Mouse (Mus musculus) hindbrain, embryonic 13.5 days (tissue): ENCODE measurements at regions not wholly inside any gene's neighbourhood (a gene's known extent, or its start where the extent isn't known, plus 50 kb on each side); places are given as distances from the start of the nearest gene placed in this dataset.

Source experiments
- ATAC-seq: fragments of 200-750 bp; cut with Nextera tagmentation; 2 replicates; pipeline ENCODE4 v1.8.0; 2017; ENCODE audit warnings: moderate TSS enrichment; ENCODE audit not compliant: low FRiP score
- H3K27ac ChIP-seq: fragments of 300-500 bp; sonication (generic); 2 replicates; pipeline ENCODE4 v1.5.1; 2015; ENCODE audit warnings: inconsistent platforms, mild to moderate bottlenecking, moderate library complexity
- H3K27me3 ChIP-seq: fragments of 300-500 bp; sonication (generic); 2 replicates; pipeline ENCODE4 v1.6.1; 2015; ENCODE audit warnings: mild to moderate bottlenecking, inconsistent platforms
- H3K36me3 ChIP-seq: fragments of 300-500 bp; sonication (generic); 2 replicates; pipeline ENCODE4 v1.6.1; 2015; ENCODE audit warnings: mild to moderate bottlenecking, inconsistent platforms
- H3K4me1 ChIP-seq: fragments of 300-500 bp; sonication (generic); replicated peaks from 2 replicates; pipeline ENCODE4 v1.6.1; 2015; ENCODE audit warnings: inconsistent platforms
- H3K4me2 ChIP-seq: fragments of 300-500 bp; sonication (generic); 2 replicates; pipeline ENCODE4 v1.6.1; 2015; ENCODE audit warnings: inconsistent platforms, mild to moderate bottlenecking, moderate library complexity
- H3K4me3 ChIP-seq: fragments of 300-500 bp; sonication (generic); 2 replicates; pipeline ENCODE4 v1.5.1; 2015; ENCODE audit warnings: mild to moderate bottlenecking, inconsistent platforms
- H3K9ac ChIP-seq: fragments of 300-500 bp; sonication (generic); 2 replicates; pipeline ENCODE4 v1.6.1; 2015; ENCODE audit warnings: mild to moderate bottlenecking, inconsistent platforms
- H3K9me3 ChIP-seq: fragments of 300-500 bp; sonication (generic); 2 replicates; pipeline ENCODE4 v1.6.1; 2016; ENCODE audit warnings: inconsistent platforms
- WGBS: fragments of 180-500 bp; shearing (Covaris S2); methylation state at CpG from one replicate; pipeline ENCODE4 v1.1.7; 2015; 5-methylcytosine and 5-hydroxymethylcytosine counted together

DNA sequence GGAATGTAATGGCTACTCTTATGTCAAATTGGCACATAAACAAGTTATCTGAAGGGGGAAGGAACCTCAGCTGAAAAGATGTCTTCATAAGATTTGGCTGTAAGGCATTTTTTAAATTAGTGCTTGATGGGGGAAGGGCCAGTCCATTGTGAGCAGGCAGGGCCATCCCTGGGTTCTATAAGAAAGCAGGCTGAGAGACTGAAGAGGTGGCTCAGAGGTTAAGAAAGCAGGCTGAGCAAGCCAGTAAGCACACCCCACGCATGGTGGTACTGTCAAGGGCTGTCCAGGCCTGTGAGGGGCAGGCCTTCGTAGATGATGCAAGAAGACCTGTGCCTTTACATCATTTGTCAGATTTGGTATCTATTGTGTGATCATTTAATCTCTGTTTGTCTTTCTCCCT lies 147.0 kb downstream of the Bod1 start:
- Histone ChIP-seq H3K27ac (no peak overlapping the region), H3K4me2 (no peak overlapping the region)

DNA sequence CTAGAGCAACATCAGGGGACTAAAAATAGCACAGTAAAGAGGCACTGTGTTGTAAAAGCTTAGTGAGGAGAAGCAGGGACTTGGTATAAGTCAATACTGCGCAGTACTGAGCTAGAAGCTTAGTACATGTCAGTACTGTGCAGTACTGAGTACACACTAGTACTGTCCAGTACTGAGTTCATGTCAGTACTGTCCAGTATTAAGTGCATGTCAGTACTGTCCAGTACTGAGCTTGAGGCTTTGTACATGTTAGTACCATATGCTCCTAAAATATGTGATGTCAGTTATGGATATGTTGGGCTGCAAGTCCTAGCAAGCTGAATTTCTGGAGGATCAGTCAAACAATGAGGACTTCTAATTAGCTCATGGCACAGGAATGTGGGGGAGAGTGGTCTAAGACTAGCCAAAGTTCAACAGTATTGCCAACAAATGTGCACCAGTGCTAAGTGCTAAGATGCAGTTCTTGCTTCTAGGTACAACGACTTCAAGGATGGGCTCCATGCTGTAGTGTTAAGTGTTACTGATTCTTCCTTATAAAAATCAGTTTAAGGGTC lies 147.5 kb downstream of the Bod1 start:
- no peaks in the 10 kb centered on the region for H3K4me1 ChIP-seq
- no peak for ATAC-seq
- H3K4me2 ChIP-seq = no peak overlapping the region
- H3K36me3 ChIP-seq = no peaks in the 10 kb centered on the region
- H3K9me3 ChIP-seq = no peaks in the 10 kb centered on the region
- no peaks in the 10 kb centered on the region for H3K27me3 ChIP-seq
- 94% methylated on average over 2 of the region's 2 CpGs for WGBS
- no peak overlapping the region for H3K4me3 ChIP-seq
- no peak overlapping the region for H3K9ac ChIP-seq
- no peak overlapping the region for H3K27ac ChIP-seq

More for the DNA sequence above, 147.0 kb downstream of the Bod1 start:
- Histone ChIP-seq H3K36me3 (no peaks in the 10 kb centered on the region), H3K4me1 (no peaks in the 10 kb centered on the region), H3K9ac (no peak overlapping the region), H3K4me3 (no peak overlapping the region), H3K9me3 (no peaks in the 10 kb centered on the region), H3K27me3 (no peaks in the 10 kb centered on the region)
- WGBS = 85% methylated on average over 2 of the region's 2 CpGs
- ATAC-seq = no peak

DNA sequence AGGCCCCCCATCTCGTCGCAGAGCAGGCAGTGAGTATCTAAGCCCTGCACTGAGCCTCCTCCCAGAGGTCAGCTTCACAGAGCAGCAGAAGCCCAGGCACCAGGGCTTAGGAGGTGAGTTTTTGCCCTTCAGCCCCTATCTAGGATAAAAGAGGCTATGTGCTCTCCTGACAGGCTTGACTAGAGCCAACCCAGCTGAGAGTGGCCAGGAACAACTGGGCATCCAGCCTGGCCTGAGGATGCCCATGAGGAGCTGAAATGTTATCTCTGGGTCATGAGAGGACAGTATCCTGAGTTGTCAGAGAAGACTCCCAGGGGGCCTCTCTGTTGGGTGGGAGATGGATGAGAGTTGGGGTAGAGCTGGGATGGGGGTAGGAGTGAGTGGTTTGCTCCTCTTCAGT lies 149.6 kb downstream of the Bod1 start:
- H3K9ac ChIP-seq = no peak overlapping the region
- WGBS = 93% methylated on average over 2 of the region's 2 CpGs
- no peak for ATAC-seq
- no peak overlapping the region for H3K27ac ChIP-seq
- H3K9me3 ChIP-seq = no peaks in the 10 kb centered on the region
- no peaks in the 10 kb centered on the region for H3K27me3 ChIP-seq
- no peaks in the 10 kb centered on the region for H3K36me3 ChIP-seq
- no peak overlapping the region for H3K4me3 ChIP-seq
- H3K4me2 ChIP-seq = no peak overlapping the region
- no peaks in the 10 kb centered on the region for H3K4me1 ChIP-seq

DNA sequence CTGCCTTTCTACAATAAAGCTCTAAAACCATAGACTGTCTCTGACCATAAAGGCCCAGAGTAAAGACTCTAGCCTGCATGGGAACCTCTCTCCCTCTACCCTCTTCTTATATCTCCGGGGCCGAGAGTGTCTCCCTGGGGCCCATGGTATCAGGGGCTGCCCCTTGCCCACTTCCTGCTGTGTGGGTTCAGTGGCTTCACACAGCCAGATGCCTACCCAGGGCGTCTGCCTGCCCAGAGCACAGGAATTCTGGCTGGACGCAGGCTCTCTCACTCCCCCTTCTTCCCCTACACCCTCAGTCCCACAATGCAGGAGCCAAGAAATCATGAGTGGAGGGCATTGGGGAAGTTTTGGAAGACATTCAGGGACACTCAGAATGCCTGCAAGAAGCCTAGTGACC lies 150.8 kb downstream of the Bod1 start:
- Histone ChIP-seq H3K4me1 (no peaks in the 10 kb centered on the region), H3K27me3 (no peaks in the 10 kb centered on the region), H3K9ac (no peak overlapping the region), H3K9me3 (no peaks in the 10 kb centered on the region), H3K4me3 (no peak overlapping the region), H3K36me3 (no peaks in the 10 kb centered on the region), H3K4me2 (no peak overlapping the region), H3K27ac (no peak overlapping the region)
- WGBS = 75% methylated on average over 4 of the region's 4 CpGs
- ATAC-seq = no peak

DNA sequence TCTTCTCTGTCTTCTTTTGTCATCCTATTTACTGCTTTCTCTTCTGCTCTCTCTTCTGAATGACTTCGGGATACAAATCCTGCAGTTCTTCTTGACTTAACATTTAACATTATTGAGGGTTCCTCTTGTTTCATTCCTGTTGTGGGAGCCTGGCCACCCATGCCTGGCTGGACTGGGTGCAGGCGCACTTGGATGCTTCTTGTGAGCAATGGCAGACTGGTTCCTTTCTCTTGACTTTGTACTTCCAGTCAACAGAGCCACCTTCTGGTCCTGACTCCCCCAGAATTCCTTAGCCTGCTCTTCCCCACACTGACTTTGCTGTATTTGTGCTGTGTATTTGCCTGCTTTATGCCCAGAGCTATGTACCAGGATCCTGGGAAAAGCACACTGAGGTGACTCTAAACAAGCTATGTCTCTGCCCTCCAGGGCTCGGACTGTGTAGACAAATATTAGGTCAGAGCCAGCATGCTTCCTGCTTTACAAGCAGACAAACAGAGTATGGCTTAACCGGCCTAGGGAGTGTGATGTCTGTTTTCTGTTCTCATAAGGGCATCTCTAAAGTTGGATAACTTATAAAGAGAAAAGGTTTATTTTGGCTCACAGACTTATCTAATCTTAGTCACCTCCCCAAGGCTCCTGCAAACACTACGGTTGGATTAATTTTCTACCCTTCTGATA lies 133.5 kb upstream of the Stc2 start:
- H3K4me3 ChIP-seq = no peak overlapping the region
- H3K36me3 ChIP-seq = no peaks in the 10 kb centered on the region
- no peaks in the 10 kb centered on the region for H3K27me3 ChIP-seq
- H3K4me2 ChIP-seq = no peak overlapping the region
- no peaks in the 10 kb centered on the region for H3K9me3 ChIP-seq
- H3K27ac ChIP-seq = no peak overlapping the region
- H3K4me1 ChIP-seq = no peaks in the 10 kb centered on the region
- no peak overlapping the region for H3K9ac ChIP-seq
- 88% methylated on average over 5 of the region's 5 CpGs for WGBS
- ATAC-seq = no peak

DNA sequence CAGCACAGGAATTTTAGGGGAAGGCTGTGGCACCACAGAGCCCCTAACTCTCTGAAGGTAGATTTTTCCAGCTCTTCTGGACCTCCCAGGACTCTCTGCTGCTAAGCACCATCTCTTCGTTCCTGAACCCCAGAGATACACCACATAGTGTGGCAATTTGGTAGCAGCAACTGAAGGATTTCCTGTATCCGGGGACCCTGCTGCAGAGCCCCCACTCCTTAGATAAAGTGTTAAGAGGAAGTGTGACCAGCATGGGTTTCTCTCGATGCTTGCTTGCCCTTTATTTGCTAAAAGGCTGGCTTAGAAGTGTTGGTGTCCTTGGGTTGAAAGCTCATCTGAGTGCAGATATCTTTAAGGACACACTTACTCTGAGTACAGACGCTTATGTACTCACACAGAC lies 115.6 kb upstream of the Stc2 start:
- H3K9me3 ChIP-seq = no peaks in the 10 kb centered on the region
- no peaks in the 10 kb centered on the region for H3K36me3 ChIP-seq
- no peak overlapping the region for H3K27ac ChIP-seq
- WGBS = 78% methylated on average over 4 of the region's 4 CpGs
- no peak overlapping the region for H3K9ac ChIP-seq
- no peak overlapping the region for H3K4me2 ChIP-seq
- no peaks in the 10 kb centered on the region for H3K4me1 ChIP-seq
- ATAC-seq = no peak
- H3K27me3 ChIP-seq = no peaks in the 10 kb centered on the region
- no peak overlapping the region for H3K4me3 ChIP-seq

DNA sequence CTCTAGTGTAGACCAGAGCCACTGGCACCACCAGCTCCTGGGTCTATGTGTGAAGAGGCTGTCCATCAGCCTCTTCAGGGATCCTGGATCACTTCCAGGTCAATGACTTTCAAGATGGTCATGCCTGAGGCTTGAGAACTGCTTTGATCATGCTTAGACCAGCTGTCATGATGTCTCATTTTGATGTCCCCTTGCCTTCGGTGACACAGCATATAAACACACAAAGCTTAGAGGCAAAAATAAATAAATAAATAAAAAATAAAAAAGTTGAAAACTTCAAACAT lies 111.1 kb upstream of the Stc2 start:
- 86% methylated on average over 1 of the region's 1 CpGs for WGBS
- no peak for ATAC-seq
- no peaks in the 10 kb centered on the region for H3K4me1 ChIP-seq
- H3K36me3 ChIP-seq = no peaks in the 10 kb centered on the region
- no peak overlapping the region for H3K4me2 ChIP-seq
- H3K27me3 ChIP-seq = no peaks in the 10 kb centered on the region
- no peak overlapping the region for H3K27ac ChIP-seq
- H3K4me3 ChIP-seq = no peak overlapping the region
- no peaks in the 10 kb centered on the region for H3K9me3 ChIP-seq
- no peak overlapping the region for H3K9ac ChIP-seq

DNA sequence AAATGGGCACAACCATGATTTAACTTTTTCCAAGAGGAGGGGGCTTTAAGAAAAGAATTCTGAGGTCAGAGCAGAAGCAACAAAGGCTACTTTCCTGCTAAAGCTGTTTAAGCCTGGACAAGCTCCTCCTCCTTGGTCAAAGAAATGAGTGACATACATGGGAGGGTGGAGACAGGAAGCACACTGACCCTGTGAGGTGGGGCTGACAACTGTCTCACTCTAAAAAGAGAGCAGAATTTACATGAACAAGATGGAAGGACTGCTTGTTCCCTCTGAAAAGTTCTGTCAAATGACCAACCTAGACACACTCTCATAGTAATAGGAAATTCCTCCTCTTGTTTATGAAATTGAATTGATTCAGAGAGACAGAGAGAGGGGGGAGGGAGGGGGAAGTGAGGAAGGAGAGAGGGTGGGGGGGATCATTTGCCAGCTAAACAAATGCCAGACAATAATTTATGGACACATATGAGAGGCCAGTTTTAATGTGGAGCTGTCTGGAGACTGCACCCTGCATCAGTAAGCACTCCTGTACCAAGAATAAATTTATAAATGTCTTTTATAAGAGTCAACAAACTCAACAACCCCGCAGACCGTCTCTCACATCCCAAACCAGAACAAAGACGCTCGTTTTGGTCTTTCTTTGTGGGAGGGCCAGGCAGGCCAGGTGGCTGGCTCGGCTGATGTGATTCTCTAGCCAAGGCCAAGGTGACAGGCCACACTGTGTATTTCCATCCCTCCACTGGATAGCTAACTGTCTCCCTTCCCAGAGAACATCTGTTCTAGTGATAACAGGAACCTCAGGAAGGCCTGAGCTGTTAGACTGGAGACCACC lies 110.6 kb upstream of the Stc2 start:
- no peak for ATAC-seq
- Histone ChIP-seq H3K4me3 (no peak overlapping the region), H3K4me1 (no peaks in the 10 kb centered on the region), H3K27ac (no peak overlapping the region), H3K27me3 (no peaks in the 10 kb centered on the region), H3K9me3 (no peaks in the 10 kb centered on the region), H3K36me3 (no peaks in the 10 kb centered on the region), H3K4me2 (no peak overlapping the region), H3K9ac (no peak overlapping the region)
- WGBS = 75% methylated on average over 5 of the region's 5 CpGs

DNA sequence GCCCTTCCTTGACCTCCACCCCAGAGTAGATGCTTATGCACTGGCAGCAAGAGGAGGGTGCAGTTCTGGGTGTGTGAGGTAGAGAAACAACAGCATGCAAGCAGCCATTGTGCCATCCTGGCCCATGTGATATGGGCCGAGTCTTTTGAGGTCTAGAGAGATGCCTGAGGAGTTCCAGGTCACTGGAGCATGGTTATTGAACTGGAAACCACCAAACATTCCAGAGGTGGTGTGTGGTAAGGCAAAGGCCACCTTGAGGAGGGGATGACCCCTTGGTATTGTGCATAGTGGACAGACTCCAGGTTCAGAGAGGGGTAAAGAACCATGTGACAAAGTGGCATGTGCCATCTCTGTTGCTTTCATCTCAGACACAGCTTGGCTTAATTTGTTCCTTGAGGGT lies 107.9 kb upstream of the Stc2 start:
- Histone ChIP-seq H3K27ac (no peak overlapping the region), H3K9me3 (no peaks in the 10 kb centered on the region), H3K4me1 (no peaks in the 10 kb centered on the region), H3K36me3 (no peaks in the 10 kb centered on the region), H3K4me3 (no peak overlapping the region), H3K4me2 (no peak overlapping the region), H3K9ac (no peak overlapping the region), H3K27me3 (no peaks in the 10 kb centered on the region)
- WGBS = 79% methylated on average over 1 of the region's 1 CpGs
- no peak for ATAC-seq

DNA sequence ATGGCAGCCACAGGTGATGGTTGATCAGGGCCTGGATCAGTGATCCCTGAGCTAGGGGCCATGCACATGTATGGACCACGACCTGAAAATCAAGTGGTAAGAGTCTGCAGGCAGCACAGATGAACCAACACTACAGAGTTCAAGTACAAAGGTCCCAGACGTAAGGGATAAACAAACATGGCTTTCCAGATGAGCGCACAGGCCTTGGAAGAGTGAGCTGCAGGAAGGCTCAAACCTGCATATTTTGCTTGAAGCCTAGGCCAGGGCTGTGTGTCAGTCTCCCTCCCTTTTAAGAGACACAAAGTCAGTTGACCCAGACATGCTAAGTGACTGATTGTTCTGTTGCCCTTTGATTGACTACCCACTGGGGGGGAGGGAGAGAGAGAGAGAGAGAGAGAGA lies 107.2 kb upstream of the Stc2 start:
- Histone ChIP-seq H3K9me3 (no peaks in the 10 kb centered on the region), H3K9ac (no peak overlapping the region), H3K4me2 (no peak overlapping the region), H3K4me1 (no peaks in the 10 kb centered on the region), H3K27me3 (no peaks in the 10 kb centered on the region), H3K36me3 (no peaks in the 10 kb centered on the region), H3K27ac (no peak overlapping the region), H3K4me3 (no peak overlapping the region)
- 56% methylated on average over 3 of the region's 3 CpGs for WGBS
- no peak for ATAC-seq

DNA sequence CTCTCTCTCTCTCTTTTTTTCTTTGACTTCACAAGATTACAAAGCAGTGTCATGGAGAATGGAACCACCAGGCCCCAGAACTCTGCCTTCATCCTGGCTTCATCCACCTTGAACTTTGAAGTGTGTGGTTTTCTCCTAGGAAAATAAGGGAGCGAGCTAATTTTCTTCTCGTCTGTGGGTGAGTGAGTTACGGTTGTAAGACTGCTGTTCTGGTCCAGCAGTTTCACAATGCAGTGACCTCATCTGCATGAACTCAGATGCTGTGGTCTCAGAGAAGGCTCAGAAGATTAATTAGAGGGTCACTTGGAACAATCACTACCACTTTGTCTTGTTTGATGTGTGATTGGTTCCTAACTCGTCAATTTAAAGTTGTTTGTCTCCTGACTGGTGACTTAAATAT lies 103.1 kb upstream of the Stc2 start:
- Histone ChIP-seq H3K36me3 (no peaks in the 10 kb centered on the region), H3K4me1 (no peaks in the 10 kb centered on the region), H3K9ac (no peak overlapping the region), H3K4me3 (no peak overlapping the region), H3K27me3 (no peaks in the 10 kb centered on the region), H3K4me2 (no peak overlapping the region), H3K27ac (no peak overlapping the region), H3K9me3 (no peaks in the 10 kb centered on the region)
- ATAC-seq = no peak
- 38% methylated on average over 4 of the region's 4 CpGs for WGBS

DNA sequence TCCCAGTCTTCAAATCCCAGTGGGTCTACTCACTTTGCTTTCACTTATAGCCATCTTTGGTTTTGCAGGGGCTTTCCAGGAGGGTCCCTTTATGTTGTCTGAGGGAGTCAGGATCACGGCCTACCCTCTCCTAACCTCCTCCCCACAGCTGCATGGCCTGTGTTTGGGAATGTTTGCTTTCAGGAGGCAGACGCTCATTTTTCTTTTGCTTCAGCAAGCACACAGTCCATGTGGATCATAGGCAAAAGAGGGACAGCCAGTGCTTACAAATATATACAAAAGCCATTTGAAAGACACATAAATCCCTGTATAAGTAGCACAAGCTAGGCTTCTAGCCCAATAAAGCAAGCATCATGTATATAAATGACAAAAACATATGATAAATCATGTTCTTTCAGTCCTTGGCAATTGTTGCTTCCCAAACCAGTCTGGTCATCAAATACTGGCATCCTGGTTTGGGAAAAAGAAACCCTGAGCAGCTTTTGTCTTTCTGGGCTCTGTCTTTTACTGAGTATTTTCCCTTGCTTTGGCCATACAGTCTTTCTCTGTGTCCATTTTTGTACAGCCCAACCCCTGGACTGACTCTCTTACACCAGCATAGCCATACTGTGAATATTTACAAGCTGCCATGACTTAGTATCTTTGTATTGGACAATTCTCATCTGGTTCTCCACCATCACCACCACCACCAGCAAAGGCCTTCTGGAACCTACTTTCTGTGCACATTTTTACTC lies 101.0 kb upstream of the Stc2 start:
- no peak overlapping the region for H3K27ac ChIP-seq
- H3K27me3 ChIP-seq = no peaks in the 10 kb centered on the region
- WGBS = 65% methylated on average over 2 of the region's 2 CpGs
- H3K9me3 ChIP-seq = no peaks in the 10 kb centered on the region
- H3K9ac ChIP-seq = no peak overlapping the region
- H3K4me2 ChIP-seq = no peak overlapping the region
- no peaks in the 10 kb centered on the region for H3K4me1 ChIP-seq
- no peak for ATAC-seq
- no peak overlapping the region for H3K4me3 ChIP-seq
- H3K36me3 ChIP-seq = no peaks in the 10 kb centered on the region
